Mouse (Mus musculus) retina, postnatal 7 days (tissue): ENCODE results near the gene Icos.

Experiments used
- DNase-seq: peaks from one replicate; pipeline ENCODE4 v3.0.0-alpha.2; 2012; ENCODE audit warnings: low read depth, low spot score

The Icos gene

GRCm38 (mm10) chr1:61038223-61038622 lies 60.5 kb downstream of the Icos start:
- no peak for DNase-seq

GRCm38 (mm10) chr1:61039310-61039709 lies 61.6 kb downstream of the Icos start:
- no peak for DNase-seq

- no peak for DNase-seq
Observed at GRCm38 (mm10) chr1:61040401-61040800, 62.7 kb downstream of the Icos start.

GRCm38 (mm10) chr1:61042842-61043241 lies 65.1 kb downstream of the Icos start:
- DNase-seq, result no peak

GRCm38 (mm10) chr1:61046055-61046705 lies 68.5 kb downstream of the Icos start:
- no peak for DNase-seq

- no peak for DNase-seq
Observed at GRCm38 (mm10) chr1:61047336-61047735, 69.6 kb downstream of the Icos start.
